Mouse (Mus musculus) heart, postnatal 36 days (tissue): Measurements from ENCODE around the gene Cldn34a. TPM values are rescaled to one million over a fixed set of nuclear protein-coding genes. Genes with fewer than 3 reads are reported as not detected.

Experiments
- DNase-seq, 2 experiments: peaks; one replicate each; pipeline ENCODE4 v3.0.0; 2021 to 2022
- intact Hi-C: fragments of 180-260 bp; cut with DNase I; formaldehyde crosslinking; loops from one replicate; pipeline ENCODE4 v1.15.1; 2025
- total RNA-seq, 2 experiments: library from RNA; stranded (reverse); gene quantifications; 2 replicates each; pipeline ENCODE4 v1.2.3; 2021

Gene Cldn34a
- not detected for total RNA-seq

- no peak for DNase-seq
- intact Hi-C loops, result no loop called here
Measured at GRCm38 (mm10) chrX:152563034-152563433, at the start of gene Cldn34a. Cldn34a (plus strand) TSS chrX:152563334.

- DNase-seq, result peak in 1 of 2 experiments; percentile 35
- intact Hi-C loops, result loop anchor here (10.0 kb wide), 1 partner anchor 104 kb away; no protein-coding TSS in a partner anchor
Measured at GRCm38 (mm10) chrX:152518611-152519010, 44.5 kb upstream of the Cldn34a start.

GRCm38 (mm10) chrX:152545736-152546135 lies 17.4 kb upstream of the Cldn34a start:
- DNase-seq, result no peak
- intact Hi-C loops, result no loop called here

- DNase-seq, result no peak
- intact Hi-C loops, result no loop called here
Measured at GRCm38 (mm10) chrX:152548180-152548579, 15.0 kb upstream of the Cldn34a start.

GRCm38 (mm10) chrX:152557446-152557845 lies 5.7 kb upstream of the Cldn34a start:
- DNase-seq, result no peak
- intact Hi-C loops, result no loop called here

Other genes with a start within 250 kb of the Cldn34a start
- gene Kantr, start 235.8 kb upstream of the Cldn34a start, total RNA-seq, result 1 to 10 TPM; 2.7 to 3.7 TPM
- 10 to 100 TPM; 12.0 to 16.7 TPM for gene Tspyl2, start 220.9 kb upstream of the Cldn34a start, total RNA-seq
- gene Gpr173, start 194.6 kb upstream of the Cldn34a start, total RNA-seq, result under 1 TPM; 0.41 to 0.69 TPM
- gene Shroom2, start 206.1 kb downstream of the Cldn34a start, total RNA-seq, result 1 to 10 TPM; 3.5 to 5.7 TPM
- gene Gpr143, start 218.6 kb downstream of the Cldn34a start, total RNA-seq, result not detected